Mouse (Mus musculus): ENCODE data around the gene Esp38. TPM values are rescaled to one million over a fixed set of nuclear protein-coding genes. Genes with fewer than 3 reads are reported as not detected.

Gene Esp38
- polyA plus RNA-seq (2014; fragmentation: Illumina TruSeq; extraction: RNeasy Lipid Tissue Mini Kit (QIAGEN cat#74804)), result not detected

DNA sequence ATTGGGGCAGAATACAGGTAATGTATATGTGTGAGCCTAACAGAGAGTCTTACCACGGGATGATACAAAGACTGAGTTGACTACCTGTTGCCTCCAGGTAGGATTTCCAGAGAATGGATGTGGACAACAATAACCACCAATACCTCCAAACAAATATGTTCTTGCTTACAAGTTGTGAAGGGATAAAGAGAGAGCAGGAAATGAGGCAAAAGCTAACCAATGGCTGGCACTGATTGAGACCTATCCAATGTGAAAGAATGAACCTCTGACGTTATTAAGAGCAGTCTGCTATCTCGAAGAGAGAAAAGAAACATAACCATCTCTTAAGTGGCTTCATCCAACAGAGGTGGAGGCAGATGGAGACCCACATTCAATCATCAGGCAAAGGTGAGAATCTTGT, at the start of gene Esp38:
Gene Esp38 (plus strand): TSS at position 301 of the 400 bp plus-strand sequence.

Other genes starting within 250 kb of the Esp38 start
- not detected for gene AC192777.2, start 144.9 kb downstream of the Esp38 start, polyA plus RNA-seq (2014; fragmentation: Illumina TruSeq; extraction: RNeasy Lipid Tissue Mini Kit (QIAGEN cat#74804))

All from ovary, adult 10 weeks (tissue).